Mouse (Mus musculus) left cerebral cortex, adult 8-10 months (tissue): ENCODE data around the gene S1pr4. TPM values are rescaled to one million over a fixed set of nuclear protein-coding genes. Genes with fewer than 3 reads are reported as not detected.
A peak's percentile ranks its signal among the peaks of the same experiment; 100 is the strongest.

ENCODE experiments used
- DNase-seq, 2 experiments: peaks; one replicate each; pipeline ENCODE4 v3.0.0; 2022; ENCODE audit warnings: low spot score in 2 of 2
- total RNA-seq, 4 experiments: library from RNA; stranded (reverse); gene quantifications; 2 replicates each; pipeline ENCODE4 v1.2.4; 2022

Gene S1pr4
- 1 to 10 TPM in 2 of 4 experiments, under 1 TPM in 2; 0.41 to 1.2 (median 0.89) TPM for total RNA-seq

- no peak for DNase-seq
These were observed at the start of gene S1pr4 for GRCm38 (mm10) chr10:81500032-81500431. S1pr4 (minus strand) TSS chr10:81500132.

GRCm38 (mm10) chr10:81548944-81549343 lies 49.0 kb upstream of the S1pr4 start:
- no peak for DNase-seq

DNA sequence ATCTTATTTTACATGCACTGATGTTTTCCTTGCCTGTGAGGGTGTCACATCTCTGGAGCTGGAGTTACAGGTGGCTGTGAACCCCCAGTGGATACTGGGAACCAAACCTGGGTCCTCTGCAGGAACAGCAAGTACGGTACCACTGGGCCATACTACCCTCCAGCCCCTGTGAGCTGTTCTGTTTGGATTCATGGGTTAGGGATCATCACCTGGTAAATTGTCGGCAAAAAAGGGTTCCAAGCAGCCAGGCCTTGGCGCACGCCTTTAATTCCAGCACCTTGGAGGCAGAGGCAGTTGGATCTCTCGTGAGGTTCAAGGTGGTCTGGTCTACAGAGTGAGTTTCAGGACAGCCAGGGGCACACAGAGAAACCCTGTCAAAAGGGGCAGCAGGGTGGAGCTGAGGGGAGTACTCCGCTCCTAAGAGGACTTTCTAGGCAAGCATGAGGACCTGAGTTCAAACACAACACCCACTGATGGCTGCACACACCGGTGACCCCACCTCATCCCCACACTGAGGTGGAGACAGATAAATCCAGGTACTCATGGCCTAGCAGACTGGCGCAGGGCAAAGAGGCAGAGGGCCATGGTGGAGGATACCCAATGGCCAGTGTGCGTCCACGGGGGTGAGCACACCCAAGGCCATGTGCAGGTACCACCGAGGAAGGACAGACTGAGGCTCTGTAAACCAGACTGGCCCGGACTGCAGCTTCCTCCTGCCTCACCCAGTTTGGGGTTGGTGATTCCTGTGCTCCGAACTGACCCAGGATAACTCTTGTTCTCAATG lies 47.0 kb upstream of the S1pr4 start:
- no peak for DNase-seq

GRCm38 (mm10) chr10:81546332-81546731 lies 46.4 kb upstream of the S1pr4 start:
- no peak for DNase-seq

DNA sequence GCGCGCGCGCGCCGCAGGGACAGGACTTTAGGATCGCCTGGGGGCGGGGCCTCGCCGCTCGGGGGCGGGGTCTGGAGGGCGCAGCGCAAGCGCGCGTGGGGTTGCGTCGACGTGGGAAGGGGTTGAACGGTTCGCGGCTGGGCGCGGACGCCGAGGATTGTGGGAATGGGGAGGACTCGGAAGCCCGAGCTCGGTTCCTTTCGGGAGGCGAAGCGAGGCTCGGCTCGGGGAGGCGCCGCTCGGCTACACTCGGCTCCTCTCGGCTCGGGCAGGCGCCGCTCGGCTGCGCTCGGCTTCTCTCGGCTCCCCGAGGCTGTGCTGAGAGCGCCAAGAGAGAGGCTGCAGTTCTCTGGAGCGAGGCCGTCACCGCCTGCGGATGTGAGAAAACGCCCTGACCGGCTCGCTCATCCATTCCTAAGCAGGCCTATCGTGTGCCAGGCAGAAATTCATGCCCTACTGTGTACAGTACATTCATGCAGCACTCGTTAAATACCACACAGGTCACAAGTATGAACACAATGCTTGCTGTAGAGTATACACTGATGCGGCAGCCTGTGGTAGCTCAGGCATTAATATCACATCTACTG lies 45.3 kb upstream of the S1pr4 start, which contains the start of gene Gna11:
Gna11 (minus strand) TSS at position 30 of the 587 bp plus-strand sequence.
- peak; percentile 97 to 99 for DNase-seq

DNA sequence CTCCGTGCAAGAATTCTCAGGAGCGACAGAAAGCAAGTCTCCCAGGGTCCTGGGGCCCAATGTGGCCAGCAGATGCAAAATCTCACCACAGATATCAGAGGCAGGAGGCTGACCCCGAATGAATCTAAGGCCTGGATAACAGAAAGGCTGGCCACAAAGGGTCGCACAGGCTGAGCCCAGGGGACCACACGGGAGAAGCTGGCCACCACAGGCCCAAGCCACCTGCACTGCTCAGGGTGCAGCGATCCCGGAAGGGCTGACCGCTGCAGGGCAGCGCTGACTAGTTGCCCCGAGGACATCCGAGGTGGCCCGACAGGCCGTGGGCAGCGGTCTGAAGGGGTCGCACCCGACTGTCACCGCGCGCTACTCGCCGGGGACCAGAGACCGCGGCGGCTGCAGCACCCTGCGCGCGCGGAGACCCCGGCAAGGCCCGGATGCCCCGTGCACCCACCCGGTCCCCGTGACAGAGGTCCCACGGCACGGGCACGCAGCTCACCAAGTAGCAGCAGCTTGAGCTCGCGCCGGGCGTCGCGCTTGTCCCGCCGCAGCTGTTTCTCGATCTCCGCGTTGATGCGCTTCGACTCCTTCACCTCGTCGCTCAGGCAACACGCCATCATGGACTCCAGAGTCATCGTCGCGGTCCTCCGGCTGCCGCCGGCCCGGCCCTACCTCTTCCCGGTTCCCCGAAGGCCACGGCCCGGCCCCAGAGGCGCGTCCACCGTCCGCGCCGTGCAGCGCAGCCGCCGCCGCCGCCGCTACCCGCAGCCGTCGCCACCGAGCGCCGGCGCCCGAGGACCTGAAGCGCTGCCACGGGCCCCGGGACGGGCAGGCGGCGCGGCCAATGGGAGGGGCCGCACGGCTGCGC lies 44.6 kb upstream of the S1pr4 start:
- DNase-seq: no peak

DNA sequence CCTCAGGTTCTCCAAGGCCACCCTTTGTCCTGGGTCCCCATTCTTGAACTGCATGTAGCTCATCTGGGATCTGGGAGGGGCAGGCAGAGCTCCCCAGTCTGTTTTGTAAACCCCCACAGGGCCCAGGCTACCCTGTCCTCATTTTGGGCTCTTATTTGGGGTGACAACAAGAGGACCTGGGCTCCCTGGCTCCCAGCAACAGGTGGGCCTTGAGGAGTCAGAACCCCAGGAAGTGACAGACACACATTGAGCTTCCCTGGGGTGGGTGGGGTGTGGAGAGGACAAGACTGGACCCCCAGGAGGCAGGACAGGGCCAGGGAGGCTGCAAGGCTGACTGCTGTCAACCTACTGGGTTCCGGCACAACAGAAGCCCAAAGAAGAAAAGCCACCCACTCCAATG lies 43.7 kb upstream of the S1pr4 start:
- no peak for DNase-seq

GRCm38 (mm10) chr10:81542727-81543460 lies 43.0 kb upstream of the S1pr4 start:
- no peak for DNase-seq

- no peak for DNase-seq
These were observed 41.9 kb upstream of the S1pr4 start for GRCm38 (mm10) chr10:81541803-81542202.

GRCm38 (mm10) chr10:81541363-81541762 lies 41.4 kb upstream of the S1pr4 start:
- DNase-seq: no peak

- DNase-seq: no peak
These were observed 38.6 kb upstream of the S1pr4 start for GRCm38 (mm10) chr10:81538321-81539048.

- no peak for DNase-seq
These were observed 37.5 kb upstream of the S1pr4 start for GRCm38 (mm10) chr10:81537429-81537828.

GRCm38 (mm10) chr10:81536734-81537133 lies 36.8 kb upstream of the S1pr4 start:
- no peak for DNase-seq

- no peak for DNase-seq
These were observed 34.9 kb upstream of the S1pr4 start for GRCm38 (mm10) chr10:81534826-81535225.

DNA sequence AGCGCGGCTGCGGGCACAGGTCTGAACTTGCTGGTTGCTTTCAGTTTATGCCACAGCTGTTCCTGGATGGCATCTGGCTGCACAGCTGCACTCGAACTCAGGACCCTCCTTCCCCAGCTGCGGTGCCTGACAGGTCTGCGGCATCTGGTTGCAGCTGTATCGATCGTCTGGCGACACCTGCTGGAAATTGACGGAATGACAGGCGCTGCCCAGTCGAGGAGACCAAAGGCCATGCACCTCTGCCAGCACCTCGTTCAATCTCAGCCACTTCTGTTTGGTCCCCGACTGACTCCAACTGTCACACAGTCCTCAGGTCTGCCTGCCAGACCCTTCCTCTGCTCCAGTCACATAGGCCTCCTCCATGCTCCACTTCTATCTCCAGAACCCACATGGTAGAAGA lies 26.8 kb upstream of the S1pr4 start:
- DNase-seq: peak in 1 of 2 experiments; percentile 79

DNA sequence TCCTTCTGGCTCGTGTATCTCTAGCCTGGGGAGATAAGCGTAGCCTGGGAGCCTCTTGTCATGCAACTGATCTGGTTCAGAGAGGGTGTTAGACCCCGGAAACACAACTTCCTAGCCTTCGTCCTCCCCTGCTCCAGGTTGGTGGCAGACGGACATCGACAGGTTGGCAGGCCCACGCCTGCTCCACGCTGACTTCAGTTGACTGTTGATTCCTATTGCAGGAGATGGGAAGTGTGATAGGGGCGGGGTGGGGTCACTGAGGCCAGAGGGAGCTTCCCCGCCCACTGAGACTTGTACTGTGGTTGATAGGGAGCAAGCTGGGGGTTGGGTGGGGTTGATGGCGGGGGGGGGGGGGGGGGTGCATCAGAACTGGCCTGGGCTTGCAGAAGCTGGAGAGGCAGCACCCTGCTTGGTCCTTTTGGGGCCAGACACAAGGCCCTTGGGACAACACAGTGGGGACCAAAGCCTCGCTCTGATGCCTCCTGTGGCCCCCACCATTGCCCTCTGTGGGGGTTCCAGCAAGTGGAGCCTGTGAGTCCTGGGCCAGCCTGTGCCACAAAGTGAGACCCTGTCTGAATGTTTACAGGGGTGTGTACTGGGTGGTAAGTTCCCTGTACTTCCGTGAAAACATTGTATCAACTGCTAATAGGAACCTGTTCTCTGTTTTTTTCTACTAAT lies 25.2 kb upstream of the S1pr4 start:
- no peak for DNase-seq

DNA sequence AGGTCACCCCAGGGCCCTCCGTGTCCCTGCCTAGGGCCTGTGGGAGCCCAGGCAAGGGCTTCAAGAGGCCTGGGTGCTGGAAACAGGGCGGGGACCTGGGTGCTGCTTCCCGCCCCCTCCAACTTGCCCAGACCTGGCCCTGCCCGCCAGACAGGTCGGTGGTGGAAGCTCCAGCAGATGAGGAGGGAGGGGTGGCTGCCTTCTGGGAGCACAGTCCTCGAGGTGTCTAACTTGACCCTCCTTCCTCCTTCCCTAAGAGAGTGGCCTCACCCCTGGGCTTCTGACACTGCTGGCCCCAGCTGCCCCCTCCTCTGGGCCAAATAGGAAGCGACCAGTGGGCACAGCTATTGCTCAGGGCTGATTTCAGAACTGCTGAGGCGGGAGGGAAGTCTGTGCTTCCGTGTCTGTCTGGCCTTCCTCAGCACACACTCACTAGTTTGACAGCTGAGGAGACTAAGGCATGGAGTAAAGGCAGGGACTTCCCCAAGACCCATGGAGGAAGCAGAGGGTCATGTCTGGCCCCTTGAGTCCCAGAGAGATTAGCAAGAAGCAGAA lies 24.2 kb upstream of the S1pr4 start, which contains the start of gene Gna15:
Gna15 (minus strand) TSS at position 175 of the 555 bp plus-strand sequence.
- DNase-seq: no peak

DNA sequence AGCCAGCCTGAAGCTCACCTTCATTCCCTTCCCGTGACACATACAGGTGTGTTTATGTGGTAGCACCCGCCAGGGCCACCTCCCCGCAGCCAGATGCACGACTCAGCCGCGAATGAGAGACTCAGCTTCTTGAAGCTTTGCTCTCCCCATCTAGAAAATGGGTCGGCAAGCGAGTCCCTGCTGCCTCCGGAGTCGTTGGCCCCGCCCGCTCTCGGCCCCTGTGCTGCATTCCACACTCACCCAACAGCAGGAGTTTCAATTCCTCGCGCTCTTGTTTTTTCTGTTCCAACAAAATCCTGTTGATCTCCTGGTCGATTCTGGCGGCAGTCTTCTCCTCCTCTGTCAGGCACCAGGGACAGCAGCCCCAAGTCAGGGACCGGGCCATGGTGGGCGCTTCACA lies 23.6 kb upstream of the S1pr4 start:
- no peak for DNase-seq

- no peak for DNase-seq
These were observed 23.2 kb upstream of the S1pr4 start for GRCm38 (mm10) chr10:81523142-81523541.

GRCm38 (mm10) chr10:81519978-81520365 lies 20.0 kb upstream of the S1pr4 start:
- no peak for DNase-seq
